Mouse (Mus musculus) kidney, adult 2 months (tissue): ENCODE results near the gene Fkbpl.

Experiments used
- CTCF ChIP-seq: fragments of 200-500 bp; conservative IDR thresholded peaks from 2 replicates; pipeline ENCODE4 v1.5.1; 2011; ENCODE audit warnings: low read depth, mild to moderate bottlenecking, control low read depth, low read length, moderate library complexity, mixed read lengths; ENCODE audit not compliant: insufficient read depth, insufficient read length
- POLR2A ChIP-seq: fragments of 200-500 bp; IDR thresholded peaks from one replicate; pipeline ENCODE4 v1.6.1; 2011; ENCODE audit warnings: low read depth, low read length, control low read depth

GRCm38 (mm10) chr17:34630761-34631301 is 13.7 kb upstream of the Fkbpl start:
- TF ChIP-seq CTCF = no peak
- TF ChIP-seq POLR2A = no peak
